Mouse (Mus musculus) kidney, postnatal 4 days (tissue): Measurements from ENCODE around the gene Fam168a.
A peak's percentile ranks its signal among the peaks of the same experiment; 100 is the strongest.

Experiments used
- DNase-seq, 2 experiments: peaks; one replicate each; pipeline ENCODE4 v3.0.0; 2021; ENCODE audit warnings: mixed read lengths in 2 of 2

Gene Fam168a

GRCm38 (mm10) chr7:100869877-100870629 lies 163.6 kb downstream of the Fam168a start:
- no peak for DNase-seq

GRCm38 (mm10) chr7:100871355-100871754 lies 164.9 kb downstream of the Fam168a start:
- no peak for DNase-seq

- peak; percentile 46 to 57 for DNase-seq
Observed at GRCm38 (mm10) chr7:100871892-100872291, 165.5 kb downstream of the Fam168a start.

GRCm38 (mm10) chr7:100873197-100873596 lies 166.8 kb downstream of the Fam168a start:
- DNase-seq: no peak

- DNase-seq: no peak
Observed at GRCm38 (mm10) chr7:100875822-100876221, 169.4 kb downstream of the Fam168a start.

GRCm38 (mm10) chr7:100876293-100876692 lies 169.9 kb downstream of the Fam168a start:
- peak in 1 of 2 experiments; percentile 39 for DNase-seq

- no peak for DNase-seq
Observed at GRCm38 (mm10) chr7:100876771-100877170, 170.3 kb downstream of the Fam168a start.

- DNase-seq: peak; percentile 93
Observed at GRCm38 (mm10) chr7:100879595-100879994, 173.2 kb downstream of the Fam168a start.

- no peak for DNase-seq
Observed at GRCm38 (mm10) chr7:100881531-100881930, 175.1 kb downstream of the Fam168a start.

GRCm38 (mm10) chr7:100881950-100882349 lies 175.5 kb downstream of the Fam168a start:
- DNase-seq: no peak

GRCm38 (mm10) chr7:100884460-100884859 lies 178.0 kb downstream of the Fam168a start:
- DNase-seq: no peak

- peak; percentile 70 to 73 for DNase-seq
Observed at GRCm38 (mm10) chr7:100886535-100886934, 180.1 kb downstream of the Fam168a start.
